Mouse (Mus musculus) C2C12 (cell line): Measurements from ENCODE around the gene Gm19935.

Source experiments
- CTCF ChIP-seq: IDR thresholded peaks from one replicate; pipeline ENCODE4 v1.5.1; 2011; ENCODE audit not compliant: control insufficient read depth, insufficient read depth, insufficient read length
- MYOG ChIP-seq: IDR thresholded peaks from one replicate; pipeline ENCODE4 v1.6.1; 2011; ENCODE audit not compliant: control insufficient read depth, insufficient read length; ENCODE audit errors: extremely low read depth
- USF1 ChIP-seq: IDR thresholded peaks from one replicate; pipeline ENCODE4 v1.6.1; 2011; ENCODE audit warnings: low read depth, mild to moderate bottlenecking, control low read depth, moderate library complexity

DNA sequence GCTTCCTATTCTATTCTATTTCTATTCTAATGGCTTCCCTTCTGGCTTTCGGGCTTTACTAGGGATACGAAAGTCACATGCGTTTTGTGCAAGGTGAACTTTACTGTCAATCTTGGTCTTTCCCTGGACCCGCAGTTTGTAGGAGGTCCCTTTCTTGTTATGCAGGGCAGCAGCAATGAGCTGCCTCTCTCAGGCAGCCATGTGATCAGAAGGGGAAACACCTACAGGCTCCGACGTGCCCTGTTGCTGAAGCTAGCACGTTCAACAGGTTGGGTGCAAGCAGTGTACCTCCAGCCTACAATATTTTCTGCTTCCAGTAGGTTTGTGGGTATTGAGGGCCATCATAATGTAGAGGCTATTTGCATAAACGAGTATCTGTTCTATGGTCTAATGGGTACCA, 13.8 kb upstream of the Gm19935 start:
- TF ChIP-seq USF1 = no peak
- TF ChIP-seq CTCF = no peak
- no peak for TF ChIP-seq MYOG
